Mouse (Mus musculus) kidney, adult 2 months (tissue): ENCODE measurements at regions not wholly inside any gene's neighbourhood (a gene's known extent, or its start where the extent isn't known, plus 50 kb on each side); places are given as distances from the start of the nearest gene placed in this dataset.

Experiments used
- CTCF ChIP-seq: fragments of 200-500 bp; conservative IDR thresholded peaks from 2 replicates; pipeline ENCODE4 v1.5.1; 2011; ENCODE audit warnings: low read depth, mild to moderate bottlenecking, control low read depth, low read length, moderate library complexity, mixed read lengths; ENCODE audit not compliant: insufficient read depth, insufficient read length
- POLR2A ChIP-seq: fragments of 200-500 bp; IDR thresholded peaks from one replicate; pipeline ENCODE4 v1.6.1; 2011; ENCODE audit warnings: low read depth, low read length, control low read depth

GRCm38 (mm10) chr17:51277161-51277560 is 98.0 kb upstream of the Tbc1d5 start:
- TF ChIP-seq CTCF (no peak), POLR2A (no peak)
